Mouse (Mus musculus): ENCODE measurements at regions not wholly inside any gene's neighbourhood (a gene's known extent, or its start where the extent isn't known, plus 50 kb on each side); places are given as distances from the start of the nearest gene placed in this dataset.

DNA sequence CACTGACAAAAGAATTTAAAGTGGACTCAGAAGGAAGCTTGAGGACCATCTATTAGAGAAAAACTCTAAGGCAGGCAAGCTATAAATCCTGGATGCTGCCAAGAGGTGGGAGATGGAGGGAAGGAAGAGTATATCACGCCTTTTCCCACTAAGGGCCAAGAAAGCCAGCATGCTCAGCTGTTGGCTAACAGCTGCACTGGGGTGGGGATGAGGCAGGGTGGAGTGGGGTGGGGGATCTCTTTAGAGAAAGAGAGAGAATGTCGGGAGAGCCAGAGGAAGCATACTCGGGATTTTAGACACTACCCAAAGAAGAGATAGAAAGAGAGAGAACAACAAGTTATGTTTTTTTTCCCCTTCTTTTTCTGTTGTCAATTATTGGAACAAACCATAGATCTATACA, 115.2 kb upstream of the Shb start:
- Histone ChIP-seq H3K4me1 (replicated peaks; ENCODE audit: control insufficient read depth, insufficient read depth, low read length) (no peaks in the 10 kb centered on the region), H3K9me3 (ENCODE audit: control insufficient read depth, low read length) (no peaks in the 10 kb centered on the region), H3K27ac (ENCODE audit: low read depth, low read length) (no peak overlapping the region), H3K36me3 (ENCODE audit: control insufficient read depth, insufficient read depth, low read length) (no peaks in the 10 kb centered on the region), H3K27me3 (ENCODE audit: control insufficient read depth, insufficient read depth, low read length) (no peaks in the 10 kb centered on the region), H3K4me2 (replicated peaks; ENCODE audit: low read depth, low read length) (no peak overlapping the region), H3K9ac (ENCODE audit: low read depth, low read length) (no peak overlapping the region), H3K4me3 (ENCODE audit: low read depth, low read length) (no peak overlapping the region)
- DNase-seq (ENCODE audit: low spot score) (no peak), ATAC-seq (ENCODE audit: low FRiP score) (no peak)
- WGBS, result 79% methylated on average over 3 of the region's 3 CpGs

DNA sequence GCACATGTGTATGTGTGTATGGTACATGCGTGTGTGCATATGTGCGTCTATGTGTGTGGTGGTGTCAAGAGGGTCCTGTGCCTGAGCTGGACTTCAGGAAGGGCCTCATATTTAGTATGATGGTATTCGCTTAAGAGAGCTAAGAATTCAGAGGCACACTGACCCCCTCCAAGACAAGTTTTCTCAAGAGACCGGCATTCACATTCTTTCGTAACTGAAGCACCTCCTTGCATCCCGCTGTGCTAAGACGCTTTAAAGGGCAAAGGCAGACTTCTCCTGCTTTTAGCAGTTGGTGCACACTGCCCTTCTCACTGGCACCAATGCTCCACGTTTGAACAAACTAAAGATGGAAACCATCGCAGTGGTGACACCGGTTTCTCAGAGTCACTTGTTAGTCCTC, 110.3 kb upstream of the Shb start:
- no peak for ATAC-seq (ENCODE audit: low FRiP score)
- no peaks in the 10 kb centered on the region for H3K4me1 ChIP-seq (replicated peaks; ENCODE audit: control insufficient read depth, insufficient read depth, low read length)
- 76% methylated on average over 10 of the region's 10 CpGs for WGBS
- H3K27ac ChIP-seq (ENCODE audit: low read depth, low read length), result no peak overlapping the region
- H3K27me3 ChIP-seq (ENCODE audit: control insufficient read depth, insufficient read depth, low read length), result no peaks in the 10 kb centered on the region
- H3K4me3 ChIP-seq (ENCODE audit: low read depth, low read length), result no peak overlapping the region
- no peaks in the 10 kb centered on the region for H3K9me3 ChIP-seq (ENCODE audit: control insufficient read depth, low read length)
- DNase-seq (ENCODE audit: low spot score), result no peak
- H3K4me2 ChIP-seq (replicated peaks; ENCODE audit: low read depth, low read length), result no peak overlapping the region
- H3K36me3 ChIP-seq (ENCODE audit: control insufficient read depth, insufficient read depth, low read length), result no peaks in the 10 kb centered on the region
- no peak overlapping the region for H3K9ac ChIP-seq (ENCODE audit: low read depth, low read length)

GRCm38 (mm10) chr4:45641272-45641671, 109.0 kb upstream of the Shb start:
- ATAC-seq (ENCODE audit: low FRiP score) (no peak), DNase-seq (ENCODE audit: low spot score) (no peak)
- Histone ChIP-seq H3K4me3 (ENCODE audit: low read depth, low read length) (no peak overlapping the region), H3K27me3 (ENCODE audit: control insufficient read depth, insufficient read depth, low read length) (no peaks in the 10 kb centered on the region), H3K27ac (ENCODE audit: low read depth, low read length) (no peak overlapping the region), H3K4me1 (replicated peaks; ENCODE audit: control insufficient read depth, insufficient read depth, low read length) (no peaks in the 10 kb centered on the region), H3K36me3 (ENCODE audit: control insufficient read depth, insufficient read depth, low read length) (no peaks in the 10 kb centered on the region), H3K9me3 (ENCODE audit: control insufficient read depth, low read length) (no peaks in the 10 kb centered on the region), H3K9ac (ENCODE audit: low read depth, low read length) (no peak overlapping the region), H3K4me2 (replicated peaks; ENCODE audit: low read depth, low read length) (no peak overlapping the region)
- 60% methylated on average over 5 of the region's 5 CpGs for WGBS

DNA sequence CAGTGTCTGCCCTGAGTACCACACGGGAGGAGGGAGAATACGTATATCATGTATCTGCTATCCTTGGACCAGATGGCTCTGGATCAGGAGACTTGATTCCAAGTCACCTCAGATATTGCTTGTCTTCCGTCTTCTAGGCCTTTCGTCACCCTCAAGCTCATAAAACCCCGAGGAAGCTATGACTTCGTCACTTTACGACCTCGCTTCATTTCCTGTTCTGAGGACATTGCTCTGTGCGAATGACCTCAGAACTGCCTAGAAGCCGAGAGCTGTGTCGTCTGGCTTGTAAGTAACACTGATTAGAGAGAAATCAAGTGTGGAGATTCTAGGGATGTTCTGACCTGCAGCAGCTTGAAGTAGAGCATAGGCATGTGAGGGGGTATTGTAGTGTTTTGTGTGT, 108.4 kb upstream of the Shb start:
- H3K9me3 ChIP-seq (ENCODE audit: control insufficient read depth, low read length), result no peaks in the 10 kb centered on the region
- no peaks in the 10 kb centered on the region for H3K36me3 ChIP-seq (ENCODE audit: control insufficient read depth, insufficient read depth, low read length)
- H3K4me3 ChIP-seq (ENCODE audit: low read depth, low read length), result no peak overlapping the region
- H3K4me1 ChIP-seq (replicated peaks; ENCODE audit: control insufficient read depth, insufficient read depth, low read length), result no peaks in the 10 kb centered on the region
- ATAC-seq (ENCODE audit: low FRiP score) (no peak), DNase-seq (ENCODE audit: low spot score) (no peak)
- H3K27ac ChIP-seq (ENCODE audit: low read depth, low read length), result no peak overlapping the region
- WGBS, result 77% methylated on average over 11 of the region's 11 CpGs
- H3K4me2 ChIP-seq (replicated peaks; ENCODE audit: low read depth, low read length), result no peak overlapping the region
- H3K9ac ChIP-seq (ENCODE audit: low read depth, low read length), result no peak overlapping the region
- no peaks in the 10 kb centered on the region for H3K27me3 ChIP-seq (ENCODE audit: control insufficient read depth, insufficient read depth, low read length)

GRCm38 (mm10) chr4:45639397-45640034, 107.2 kb upstream of the Shb start:
- H3K27me3 ChIP-seq (ENCODE audit: control insufficient read depth, insufficient read depth, low read length), result no peaks in the 10 kb centered on the region
- H3K4me3 ChIP-seq (ENCODE audit: low read depth, low read length), result no peak overlapping the region
- ATAC-seq (ENCODE audit: low FRiP score), result no peak
- no peaks in the 10 kb centered on the region for H3K9me3 ChIP-seq (ENCODE audit: control insufficient read depth, low read length)
- no peak overlapping the region for H3K9ac ChIP-seq (ENCODE audit: low read depth, low read length)
- no peaks in the 10 kb centered on the region for H3K4me1 ChIP-seq (replicated peaks; ENCODE audit: control insufficient read depth, insufficient read depth, low read length)
- no peaks in the 10 kb centered on the region for H3K36me3 ChIP-seq (ENCODE audit: control insufficient read depth, insufficient read depth, low read length)
- 86% methylated on average over 12 of the region's 12 CpGs for WGBS
- H3K4me2 ChIP-seq (replicated peaks; ENCODE audit: low read depth, low read length), result no peak overlapping the region
- H3K27ac ChIP-seq (ENCODE audit: low read depth, low read length), result no peak overlapping the region
- no peak for DNase-seq (ENCODE audit: low spot score)

DNA sequence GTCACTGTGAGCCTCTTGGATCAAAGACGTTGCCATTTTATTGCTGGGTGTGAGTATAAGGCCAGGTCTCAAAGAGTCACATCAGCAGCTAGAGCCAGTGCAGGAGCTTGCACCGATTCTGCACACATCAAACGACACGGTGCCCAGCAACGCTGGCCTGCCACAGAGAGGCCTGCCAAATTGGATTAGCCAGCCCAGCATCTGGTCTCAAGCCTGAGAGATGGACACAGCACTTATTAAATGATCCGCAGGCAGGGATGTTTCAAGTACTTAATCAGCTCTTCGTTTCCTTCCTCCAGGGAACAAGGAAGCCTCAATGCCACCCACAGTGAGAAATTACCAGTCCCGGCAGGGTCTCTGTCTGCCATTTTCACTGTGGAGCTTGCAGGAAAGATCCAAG, 106.1 kb upstream of the Shb start:
- no peak overlapping the region for H3K4me3 ChIP-seq (ENCODE audit: low read depth, low read length)
- H3K36me3 ChIP-seq (ENCODE audit: control insufficient read depth, insufficient read depth, low read length), result no peaks in the 10 kb centered on the region
- H3K27ac ChIP-seq (ENCODE audit: low read depth, low read length), result no peak overlapping the region
- H3K4me1 ChIP-seq (replicated peaks; ENCODE audit: control insufficient read depth, insufficient read depth, low read length), result no peaks in the 10 kb centered on the region
- H3K4me2 ChIP-seq (replicated peaks; ENCODE audit: low read depth, low read length), result no peak overlapping the region
- no peak overlapping the region for H3K9ac ChIP-seq (ENCODE audit: low read depth, low read length)
- H3K27me3 ChIP-seq (ENCODE audit: control insufficient read depth, insufficient read depth, low read length), result no peaks in the 10 kb centered on the region
- WGBS, result 54% methylated on average over 8 of the region's 8 CpGs
- ATAC-seq (ENCODE audit: low FRiP score) (no peak), DNase-seq (ENCODE audit: low spot score) (no peak)
- H3K9me3 ChIP-seq (ENCODE audit: control insufficient read depth, low read length), result no peaks in the 10 kb centered on the region

GRCm38 (mm10) chr4:45631276-45632045, 99.2 kb upstream of the Shb start:
- Histone ChIP-seq H3K9ac (ENCODE audit: low read depth, low read length) (no peak overlapping the region), H3K4me3 (ENCODE audit: low read depth, low read length) (no peak overlapping the region), H3K4me1 (replicated peaks; ENCODE audit: control insufficient read depth, insufficient read depth, low read length) (no peaks in the 10 kb centered on the region), H3K36me3 (ENCODE audit: control insufficient read depth, insufficient read depth, low read length) (no peaks in the 10 kb centered on the region), H3K9me3 (ENCODE audit: control insufficient read depth, low read length) (no peaks in the 10 kb centered on the region), H3K27me3 (ENCODE audit: control insufficient read depth, insufficient read depth, low read length) (no peaks in the 10 kb centered on the region), H3K27ac (ENCODE audit: low read depth, low read length) (no peak overlapping the region), H3K4me2 (replicated peaks; ENCODE audit: low read depth, low read length) (no peak overlapping the region)
- no peak for DNase-seq (ENCODE audit: low spot score)
- 61% methylated on average over 7 of the region's 7 CpGs for WGBS
- no peak for ATAC-seq (ENCODE audit: low FRiP score)

GRCm38 (mm10) chr4:45625633-45626032, 93.4 kb upstream of the Shb start:
- WGBS, result 90% methylated on average over 7 of the region's 7 CpGs

GRCm38 (mm10) chr4:45622017-45622416, 89.7 kb upstream of the Shb start:
- Histone ChIP-seq H3K4me3 (ENCODE audit: low read depth, low read length) (no peak overlapping the region), H3K9me3 (ENCODE audit: control insufficient read depth, low read length) (no peaks in the 10 kb centered on the region), H3K4me2 (replicated peaks; ENCODE audit: low read depth, low read length) (no peak overlapping the region), H3K27ac (ENCODE audit: low read depth, low read length) (no peak overlapping the region), H3K36me3 (ENCODE audit: control insufficient read depth, insufficient read depth, low read length) (no peaks in the 10 kb centered on the region), H3K27me3 (ENCODE audit: control insufficient read depth, insufficient read depth, low read length) (no peaks in the 10 kb centered on the region), H3K9ac (ENCODE audit: low read depth, low read length) (no peak overlapping the region), H3K4me1 (replicated peaks; ENCODE audit: control insufficient read depth, insufficient read depth, low read length) (no peaks in the 10 kb centered on the region)
- no peak for DNase-seq (ENCODE audit: low spot score)
- WGBS, result 96% methylated on average over 5 of the region's 5 CpGs
- no peak for ATAC-seq (ENCODE audit: low FRiP score)

More at GRCm38 (mm10) chr4:45625633-45626032, 93.4 kb upstream of the Shb start:
- Histone ChIP-seq H3K36me3 (ENCODE audit: control insufficient read depth, insufficient read depth, low read length) (no peaks in the 10 kb centered on the region), H3K27ac (ENCODE audit: low read depth, low read length) (no peak overlapping the region), H3K9ac (ENCODE audit: low read depth, low read length) (no peak overlapping the region), H3K4me2 (replicated peaks; ENCODE audit: low read depth, low read length) (no peak overlapping the region), H3K4me1 (replicated peaks; ENCODE audit: control insufficient read depth, insufficient read depth, low read length) (no peaks in the 10 kb centered on the region), H3K27me3 (ENCODE audit: control insufficient read depth, insufficient read depth, low read length) (no peaks in the 10 kb centered on the region), H3K9me3 (ENCODE audit: control insufficient read depth, low read length) (no peaks in the 10 kb centered on the region), H3K4me3 (ENCODE audit: low read depth, low read length) (no peak overlapping the region)
- DNase-seq (ENCODE audit: low spot score), result no peak
- no peak for ATAC-seq (ENCODE audit: low FRiP score)
